Mouse (Mus musculus): ENCODE results near the gene Clip3. TPM values are rescaled to one million over a fixed set of nuclear protein-coding genes. Genes with fewer than 3 reads are reported as not detected.
A peak's percentile ranks its signal among the peaks of the same experiment; 100 is the strongest.

Gene Clip3
- total RNA-seq, 2 experiments from 2014 or later = not detected

DNA sequence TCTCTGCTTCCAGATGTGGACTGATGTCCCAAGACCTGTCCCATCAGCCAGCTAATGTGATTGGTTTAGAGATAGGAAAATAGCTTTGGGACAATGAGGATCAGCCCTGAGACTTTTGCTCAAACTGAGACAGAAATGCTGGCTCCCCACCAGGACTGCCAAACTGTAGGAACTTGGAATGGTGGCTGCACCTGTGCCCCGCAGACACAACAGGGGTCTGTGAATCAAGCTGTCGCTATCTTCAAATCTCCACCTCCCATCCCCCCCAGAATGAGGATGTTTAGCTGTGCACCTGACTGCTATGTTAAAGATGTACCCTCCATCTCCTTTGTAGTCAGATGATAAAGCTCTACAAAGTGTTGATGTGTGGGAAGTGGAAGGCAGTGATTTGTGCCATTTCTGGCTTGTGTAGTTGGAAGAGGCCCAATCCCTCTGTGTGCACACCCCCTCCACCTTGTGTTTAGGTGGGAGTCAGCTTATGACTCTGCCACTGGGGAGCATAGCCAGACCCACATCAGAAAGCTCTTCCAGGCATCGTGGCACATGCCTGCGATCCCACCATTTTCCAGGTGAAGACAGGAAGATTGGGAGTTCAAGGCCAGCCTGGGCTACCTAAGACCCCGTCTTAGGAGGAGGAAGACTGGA, 32.9 kb downstream of the Clip3 start:
- ATAC-seq (replicated peaks; ENCODE audit: poor library complexity) = no peak

DNA sequence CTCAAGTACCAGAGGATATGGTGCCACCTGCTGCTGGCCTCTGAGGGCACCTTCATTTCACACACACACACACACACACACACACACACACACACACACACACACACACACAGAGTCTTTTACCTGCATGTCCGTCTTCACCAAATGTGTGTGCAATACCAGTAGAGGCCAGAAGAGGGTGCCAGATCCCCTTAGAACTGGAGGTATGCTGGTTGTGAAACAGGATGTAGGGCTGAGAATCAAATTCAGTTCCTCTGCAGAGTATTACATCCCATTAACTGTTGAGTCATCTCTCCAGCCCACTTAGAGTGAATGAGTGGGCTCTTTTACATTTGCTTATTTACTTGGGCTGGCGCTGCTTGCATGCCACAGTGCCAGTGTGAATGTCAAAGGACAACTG, 33.8 kb downstream of the Clip3 start:
- peak; percentile 56 for ATAC-seq (replicated peaks; ENCODE audit: poor library complexity)

DNA sequence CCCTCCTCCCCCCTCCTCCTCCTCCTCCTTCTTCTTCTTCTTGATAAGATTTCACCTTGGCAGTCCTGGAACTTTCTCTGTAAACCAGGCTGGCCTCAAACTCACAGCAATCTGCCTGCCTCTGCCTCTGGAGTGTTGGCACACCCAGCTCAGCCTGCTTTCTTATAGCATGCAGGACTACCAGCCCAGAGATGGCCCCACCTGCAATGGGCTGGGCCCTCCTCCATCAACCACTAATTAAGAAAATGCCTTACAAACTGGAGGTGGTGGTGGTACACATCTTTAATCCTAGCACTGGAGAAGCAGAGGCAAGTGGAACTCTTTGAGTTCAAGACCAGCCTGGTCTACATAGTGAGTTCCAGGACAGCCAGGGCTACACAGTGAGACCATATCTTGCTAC, 34.9 kb downstream of the Clip3 start:
- ATAC-seq (replicated peaks; ENCODE audit: poor library complexity) = no peak

GRCm38 (mm10) chr7:30327140-30327539, 35.6 kb downstream of the Clip3 start:
- ATAC-seq (replicated peaks; ENCODE audit: poor library complexity) = no peak

DNA sequence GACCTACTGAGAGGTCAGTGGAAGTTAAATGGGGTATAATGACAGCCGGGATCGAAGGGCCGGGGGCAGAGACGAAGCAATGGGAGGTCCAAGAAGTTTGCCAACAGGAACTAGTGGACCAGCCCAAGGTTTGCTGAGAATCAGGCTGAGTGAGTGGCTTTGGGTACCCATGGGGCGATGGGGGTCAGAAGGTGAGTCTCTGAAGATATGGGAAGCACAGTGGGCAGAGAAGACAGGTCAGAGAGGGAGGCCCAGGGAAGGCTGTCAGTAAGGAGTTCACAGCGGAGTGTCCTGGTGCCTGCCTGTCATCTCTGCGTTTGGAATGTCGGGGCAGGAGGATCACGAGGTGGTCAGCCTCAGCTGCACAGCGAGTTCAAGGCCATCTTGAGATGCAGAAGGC, 36.9 kb downstream of the Clip3 start:
- ATAC-seq (replicated peaks; ENCODE audit: poor library complexity) = no peak

DNA sequence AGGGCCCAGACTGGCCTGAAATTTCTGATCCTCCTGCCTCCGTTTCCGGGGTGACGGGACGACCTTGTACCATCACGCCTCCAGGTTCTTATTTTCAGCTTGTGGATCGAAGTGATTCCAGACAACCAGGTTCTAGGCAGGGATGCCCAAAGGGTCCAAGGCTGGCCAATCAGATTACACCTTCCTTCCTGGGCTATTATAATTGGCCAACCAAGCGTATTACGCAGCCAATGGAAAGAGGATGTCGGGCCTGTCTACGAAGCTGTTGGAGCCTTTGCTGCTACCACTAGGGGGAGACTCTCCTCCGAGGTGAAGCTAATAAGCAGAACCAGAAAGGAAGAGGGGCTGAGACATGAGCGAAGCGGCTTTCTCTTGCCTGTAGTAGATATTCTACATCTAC, 40.4 kb downstream of the Clip3 start:
- ATAC-seq (replicated peaks; ENCODE audit: poor library complexity) = peak; percentile 87

DNA sequence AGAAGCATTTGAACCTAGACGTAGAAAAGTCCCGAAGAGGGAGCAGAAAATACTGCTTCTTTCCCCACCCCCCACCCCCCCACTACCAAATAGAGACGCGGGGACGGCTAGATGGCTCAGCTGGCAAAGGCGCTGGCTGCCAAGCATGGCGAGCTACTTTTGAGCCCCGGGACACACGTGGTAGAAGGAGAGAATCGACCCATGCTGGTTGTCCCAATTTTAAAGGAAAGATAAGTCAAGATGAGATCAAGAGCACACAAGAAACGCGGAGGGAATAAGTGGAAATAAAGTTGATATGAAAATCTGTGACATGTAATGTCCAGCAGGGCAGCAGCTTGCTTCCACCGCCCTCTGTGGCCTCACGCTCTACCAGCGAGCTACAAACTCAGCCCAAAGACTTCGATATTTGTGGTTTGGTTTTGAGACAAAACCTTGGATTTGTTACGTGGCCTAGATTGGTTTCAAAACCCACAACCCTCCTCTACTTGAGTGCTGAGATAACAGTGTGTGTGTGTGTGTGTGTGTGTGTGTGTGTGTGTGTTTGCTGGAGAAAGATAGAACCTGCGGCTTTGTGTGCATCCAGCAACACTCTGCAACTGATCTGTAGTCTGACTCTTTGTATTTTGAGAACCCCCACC, 41.2 kb downstream of the Clip3 start:
- peak; percentile 45 for ATAC-seq (replicated peaks; ENCODE audit: poor library complexity)

DNA sequence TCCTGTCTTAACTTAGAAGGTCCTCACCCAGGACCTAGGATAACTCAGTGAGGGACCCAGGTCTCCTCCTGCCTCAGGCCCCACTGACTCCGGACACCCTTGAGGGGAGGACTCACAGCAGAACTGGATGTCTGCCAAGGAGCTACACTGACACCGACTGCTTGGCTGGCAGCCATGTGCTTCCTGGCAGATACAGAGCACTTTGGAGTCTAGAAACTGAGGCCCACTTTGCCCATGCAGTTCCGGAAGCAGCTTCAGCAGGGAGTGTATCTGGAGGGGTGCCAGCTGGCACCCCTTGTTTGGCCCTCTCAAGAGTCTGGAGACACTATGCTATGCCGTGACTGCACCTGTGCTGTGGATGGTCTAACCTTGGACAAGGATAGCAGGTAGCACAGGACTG, 41.9 kb downstream of the Clip3 start:
- ATAC-seq (replicated peaks; ENCODE audit: poor library complexity) = peak; percentile 24

GRCm38 (mm10) chr7:30334563-30334962, 43.0 kb downstream of the Clip3 start:
- no peak for ATAC-seq (replicated peaks; ENCODE audit: poor library complexity)

DNA sequence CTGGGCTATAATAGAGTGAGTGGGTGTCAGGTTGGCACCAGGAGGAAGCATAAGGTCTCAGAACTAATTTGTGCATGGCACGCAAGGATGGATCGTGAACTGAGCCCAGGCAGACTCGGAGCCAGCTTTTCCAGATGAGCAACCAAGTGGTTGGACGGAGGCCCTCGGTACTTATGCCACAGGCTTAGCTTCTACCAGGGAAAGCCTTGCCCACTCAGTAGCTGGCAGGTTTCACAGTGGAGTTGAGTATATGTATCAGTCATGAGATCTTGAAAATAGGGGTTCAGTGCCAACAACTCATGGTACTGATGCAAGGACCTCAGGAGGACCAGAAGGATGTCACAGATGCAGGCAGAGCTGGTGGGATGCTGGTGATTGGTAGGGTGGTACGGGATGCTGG, 44.2 kb downstream of the Clip3 start:
- no peak for ATAC-seq (replicated peaks; ENCODE audit: poor library complexity)

DNA sequence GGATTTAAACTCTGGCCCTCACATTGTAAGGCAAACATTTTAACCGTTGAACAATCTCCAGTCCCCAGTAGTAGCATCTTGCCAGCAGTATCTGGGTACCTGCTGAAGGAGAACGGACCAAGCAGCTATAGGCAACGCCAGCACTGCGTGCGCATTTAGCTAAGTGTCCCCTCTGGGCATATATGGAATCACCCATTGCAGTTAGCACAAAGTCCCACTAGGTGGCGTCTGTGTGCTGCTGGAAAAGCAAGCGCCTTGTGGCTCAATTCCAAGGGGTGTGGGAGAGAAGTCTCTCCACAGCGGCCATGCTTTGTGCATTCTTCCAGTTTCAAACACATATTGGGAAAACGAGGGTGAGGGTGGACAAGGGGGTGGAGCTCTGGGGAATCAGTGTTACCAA, 44.9 kb downstream of the Clip3 start:
- peak; percentile 78 for ATAC-seq (replicated peaks; ENCODE audit: poor library complexity)

DNA sequence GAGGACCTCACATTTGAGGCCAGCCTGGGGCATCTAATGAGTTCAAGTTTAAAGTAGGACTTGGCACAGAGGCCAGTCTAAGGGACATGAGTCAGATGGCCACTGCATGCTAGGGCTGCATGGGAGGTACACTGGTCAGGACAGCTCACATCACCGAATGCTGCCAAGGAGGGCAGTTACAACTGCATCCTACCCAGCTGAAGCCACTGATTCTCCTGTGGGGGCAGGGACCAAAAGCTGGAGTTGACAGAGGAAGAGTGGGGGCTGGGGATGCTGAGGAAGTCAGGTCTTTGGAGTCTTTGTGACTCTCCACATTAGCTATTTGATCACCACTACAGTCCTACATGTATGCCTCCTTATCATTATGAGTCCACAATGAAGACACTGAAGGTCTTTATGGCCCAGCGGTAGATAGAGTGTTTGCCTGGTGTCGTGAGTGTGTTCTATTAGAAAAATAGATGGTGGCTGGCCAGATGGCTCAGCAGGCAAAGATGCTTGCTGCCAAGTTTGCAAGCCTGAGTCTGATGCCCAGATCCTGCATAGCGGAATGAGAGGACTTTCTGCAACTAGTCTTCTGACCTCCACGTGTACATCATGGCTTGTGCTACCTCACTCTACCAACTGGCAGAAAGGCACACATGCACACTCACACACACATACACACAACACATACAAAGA, 48.0 kb downstream of the Clip3 start:
- ATAC-seq (replicated peaks; ENCODE audit: poor library complexity) = no peak

DNA sequence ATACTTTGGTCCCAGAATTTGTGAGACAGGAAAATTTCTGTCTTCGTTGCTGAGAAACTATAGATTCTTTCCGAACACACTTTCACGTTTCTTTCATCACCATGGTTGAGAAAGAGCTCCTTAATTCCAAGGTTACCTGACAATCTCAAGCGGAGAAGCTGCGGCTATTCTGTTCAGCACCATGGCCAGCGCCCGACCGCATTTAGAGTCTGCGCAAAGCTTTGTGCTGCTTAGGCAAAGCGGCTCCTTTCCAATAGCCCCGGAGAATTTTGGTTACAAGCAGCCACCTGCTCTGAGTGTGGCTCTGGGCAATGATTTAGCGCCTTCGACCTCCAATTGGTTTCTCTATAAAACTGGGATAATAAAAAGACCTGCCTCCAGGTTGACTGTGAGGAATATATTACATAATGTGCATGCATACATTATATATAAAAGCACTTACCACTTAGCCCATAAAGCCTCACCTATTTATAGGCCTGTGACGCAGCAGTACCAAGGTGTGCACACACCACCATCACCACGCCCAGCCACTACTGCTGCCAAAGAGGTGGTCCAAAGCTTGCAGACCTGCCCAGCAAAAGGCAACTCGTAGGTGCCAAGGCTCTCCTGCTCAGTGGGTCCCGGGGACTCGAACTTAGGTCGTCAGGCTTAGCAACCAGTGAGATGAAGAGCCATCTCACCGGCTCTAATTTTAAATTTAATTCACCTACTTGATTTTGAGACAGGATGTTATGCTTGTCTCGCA, 55.3 kb downstream of the Clip3 start:
- ATAC-seq (replicated peaks; ENCODE audit: poor library complexity) = peak; percentile 80

GRCm38 (mm10) chr7:30347828-30348227, 56.3 kb downstream of the Clip3 start:
- peak; percentile 93 for ATAC-seq (replicated peaks; ENCODE audit: poor library complexity)

GRCm38 (mm10) chr7:30353279-30353822, 61.8 kb downstream of the Clip3 start:
- ATAC-seq (replicated peaks; ENCODE audit: poor library complexity) = peak; percentile 74

DNA sequence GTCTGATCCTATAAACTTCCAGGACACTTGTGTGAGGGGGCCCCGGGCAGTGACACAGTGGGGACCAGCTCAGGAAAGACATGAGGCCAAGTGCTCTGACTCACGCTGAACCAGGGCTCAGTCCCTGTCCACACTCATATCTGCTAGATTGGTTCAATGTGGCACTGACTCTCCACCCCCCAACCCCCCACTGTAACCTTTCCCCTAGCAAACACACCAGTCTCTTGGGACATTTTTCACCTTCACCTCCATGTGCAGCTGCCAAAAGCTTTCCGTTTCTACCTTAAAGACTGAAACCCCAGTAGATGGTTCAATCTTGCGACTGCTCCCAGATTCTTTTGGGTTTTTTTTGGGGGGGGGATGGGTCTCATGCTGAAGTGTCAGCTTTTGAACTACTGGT, 62.5 kb downstream of the Clip3 start:
- no peak for ATAC-seq (replicated peaks; ENCODE audit: poor library complexity)

Other genes with a start within 250 kb of the Clip3 start
- 1.1 and 1.8 TPM in 2 replicates for gene Zfp14, start 240.3 kb upstream of the Clip3 start, total RNA-seq (2015)
- gene Zfp14, start 240.3 kb upstream of the Clip3 start, total RNA-seq (2017) = 1.2 and 2.1 TPM in 2 replicates
- 4.4 and 4.9 TPM in 2 replicates for gene Zfp82, start 218.8 kb upstream of the Clip3 start, total RNA-seq (2015)
- gene Zfp82, start 218.8 kb upstream of the Clip3 start, total RNA-seq (2017) = 3.4 and 4.9 TPM in 2 replicates
- gene Gm26920, start 201.3 kb upstream of the Clip3 start, total RNA-seq (2015) = not detected in 2 replicates
- not detected in 2 replicates for gene Gm26920, start 201.3 kb upstream of the Clip3 start, total RNA-seq (2017)
- 9.2 and 11.8 TPM in 2 replicates for gene Zfp566, start 201.2 kb upstream of the Clip3 start, total RNA-seq (2015)
- gene Zfp566, start 201.2 kb upstream of the Clip3 start, total RNA-seq (2017) = 4.2 and 5.5 TPM in 2 replicates
- 33.1 and 34.6 TPM in 2 replicates for gene Zfp260, start 197.0 kb upstream of the Clip3 start, total RNA-seq (2015)
- gene Zfp260, start 197.0 kb upstream of the Clip3 start, total RNA-seq (2017) = 26.4 and 35.4 TPM in 2 replicates
- gene Zfp382, start 169.8 kb upstream of the Clip3 start, total RNA-seq (2015) = 2.7 and 4.2 TPM in 2 replicates
- gene Zfp382, start 169.8 kb upstream of the Clip3 start, total RNA-seq (2017) = 7.1 and 8.2 TPM in 2 replicates
- gene Zfp146, start 122.0 kb upstream of the Clip3 start, total RNA-seq (2015) = 62.2 and 64.3 TPM in 2 replicates
- gene Zfp146, start 122.0 kb upstream of the Clip3 start, total RNA-seq (2017) = 88.0 and 101 TPM in 2 replicates
- gene Cox7a1, start 107.6 kb upstream of the Clip3 start, total RNA-seq (2015) = 0.98 TPM in 1 of 2 replicates, not detected in the other
- gene Cox7a1, start 107.6 kb upstream of the Clip3 start, total RNA-seq (2017) = 3.3 and 7.0 TPM in 2 replicates
- gene Capns1, start 92.9 kb upstream of the Clip3 start, total RNA-seq (2015) = 319 and 322 TPM in 2 replicates
- gene Capns1, start 92.9 kb upstream of the Clip3 start, total RNA-seq (2017) = 165 and 206 TPM in 2 replicates
- 75.7 and 78.4 TPM in 2 replicates for gene Polr2i, start 59.8 kb upstream of the Clip3 start, total RNA-seq (2015)
- 60.6 and 69.9 TPM in 2 replicates for gene Polr2i, start 59.8 kb upstream of the Clip3 start, total RNA-seq (2017)
- 95.9 and 112 TPM in 2 replicates for gene Tbcb, start 59.5 kb upstream of the Clip3 start, total RNA-seq (2015)
- 27.6 and 37.1 TPM in 2 replicates for gene Tbcb, start 59.5 kb upstream of the Clip3 start, total RNA-seq (2017)
- 0.32 TPM in 1 of 2 replicates, not detected in the other for gene Ovol3, start 56.0 kb upstream of the Clip3 start, total RNA-seq (2015)
- 0.12 TPM in 1 of 2 replicates, not detected in the other for gene Ovol3, start 56.0 kb upstream of the Clip3 start, total RNA-seq (2017)
- gene Thap8, start 11.6 kb upstream of the Clip3 start, total RNA-seq (2015) = 0.39 TPM in 1 of 2 replicates, not detected in the other
- gene Thap8, start 11.6 kb upstream of the Clip3 start, total RNA-seq (2017) = 0.33 and 0.34 TPM in 2 replicates
- gene Wdr62, start 11.3 kb upstream of the Clip3 start, total RNA-seq (2015) = 14.7 and 22.8 TPM in 2 replicates
- 7.8 and 11.5 TPM in 2 replicates for gene Wdr62, start 11.3 kb upstream of the Clip3 start, total RNA-seq (2017)
- 17.8 and 21.9 TPM in 2 replicates for gene Alkbh6, start 17.0 kb downstream of the Clip3 start, total RNA-seq (2015)
- 34.2 and 41.8 TPM in 2 replicates for gene Alkbh6, start 17.0 kb downstream of the Clip3 start, total RNA-seq (2017)
- 0.24 and 0.25 TPM in 2 replicates for gene Syne4, start 23.1 kb downstream of the Clip3 start, total RNA-seq (2015)
- gene Syne4, start 23.1 kb downstream of the Clip3 start, total RNA-seq (2017) = 2.0 TPM in 1 of 2 replicates, not detected in the other
- 0.47 TPM in 1 of 2 replicates, not detected in the other for gene E130208F15Rik, start 30.0 kb downstream of the Clip3 start, total RNA-seq (2015)
- gene E130208F15Rik, start 30.0 kb downstream of the Clip3 start, total RNA-seq (2017) = 1.6 and 2.0 TPM in 2 replicates
- 7.6 and 9.0 TPM in 2 replicates for gene Sdhaf1, start 32.2 kb downstream of the Clip3 start, total RNA-seq (2015)
- gene Sdhaf1, start 32.2 kb downstream of the Clip3 start, total RNA-seq (2017) = 10.5 and 11.7 TPM in 2 replicates
- not detected in 2 replicates for gene Lrfn3, start 71.0 kb downstream of the Clip3 start, total RNA-seq (2015)
- not detected in 2 replicates for gene Lrfn3, start 71.0 kb downstream of the Clip3 start, total RNA-seq (2017)
- 406 and 473 TPM in 2 replicates for gene Tyrobp, start 122.0 kb downstream of the Clip3 start, total RNA-seq (2015)
- 229 and 322 TPM in 2 replicates for gene Tyrobp, start 122.0 kb downstream of the Clip3 start, total RNA-seq (2017)
- 28.1 and 30.3 TPM in 2 replicates for gene Hcst, start 128.1 kb downstream of the Clip3 start, total RNA-seq (2015)
- 10.0 and 12.7 TPM in 2 replicates for gene Hcst, start 128.1 kb downstream of the Clip3 start, total RNA-seq (2017)
- gene Nfkbid, start 130.0 kb downstream of the Clip3 start, total RNA-seq (2015) = 14.1 and 24.0 TPM in 2 replicates
- gene Nfkbid, start 130.0 kb downstream of the Clip3 start, total RNA-seq (2017) = 5.3 and 13.7 TPM in 2 replicates
- not detected in 2 replicates for gene Aplp1, start 153.8 kb downstream of the Clip3 start, total RNA-seq (2015)
- not detected in 2 replicates for gene Aplp1, start 153.8 kb downstream of the Clip3 start, total RNA-seq (2017)
- not detected in 2 replicates for gene Kirrel2, start 166.0 kb downstream of the Clip3 start, total RNA-seq (2015)
- not detected in 2 replicates for gene Kirrel2, start 166.0 kb downstream of the Clip3 start, total RNA-seq (2017)
- 0.27 TPM in 1 of 2 replicates, not detected in the other for gene Nphs1, start 166.6 kb downstream of the Clip3 start, total RNA-seq (2015)
- gene Nphs1, start 166.6 kb downstream of the Clip3 start, total RNA-seq (2017) = 0.58 and 0.95 TPM in 2 replicates
- gene Prodh2, start 201.9 kb downstream of the Clip3 start, total RNA-seq (2015) = not detected in 2 replicates
- not detected in 2 replicates for gene Prodh2, start 201.9 kb downstream of the Clip3 start, total RNA-seq (2017)
- 4.5 and 5.8 TPM in 2 replicates for gene Arhgap33, start 243.3 kb downstream of the Clip3 start, total RNA-seq (2015)
- 1.4 and 2.0 TPM in 2 replicates for gene Arhgap33, start 243.3 kb downstream of the Clip3 start, total RNA-seq (2017)